8 mouse cellular contexts compared by ENCODE assay signal in genomic region chr9:109060184-109060897, GRCm38 (mm10). TPM values are rescaled to one million over a fixed set of nuclear protein-coding genes. Genes with fewer than 3 reads are reported as not detected.
DNase-seq lines count a peak whose midpoint lies in the region; ATAC-seq and TF ChIP-seq lines count a peak whose summit lies in the region.

No protein-coding gene starts in this region.

- WGBS in heart, postnatal 0 days, result 85% methylated on average over 16 of the region's 16 CpGs
- 94% methylated on average over 16 of the region's 16 CpGs for WGBS in hindbrain, embryonic 12.5 days
- 89% methylated on average over 16 of the region's 16 CpGs for WGBS in stomach, postnatal 0 days

- H3K9ac ChIP-seq in heart, postnatal 0 days (replicated peaks; ENCODE audit: low read depth, low read length), result no peak overlapping the region
- no peak overlapping the region for H3K9ac ChIP-seq in hindbrain, embryonic 12.5 days
- H3K9ac ChIP-seq in stomach, postnatal 0 days (ENCODE audit: low read length), result no peak overlapping the region; the same call in 1 of the 2 replicates

- no peak for TF ChIP-seq EP300 in heart, postnatal 0 days (IDR thresholded peaks at IDR 0.05; ENCODE audit: low read depth)
- no peak for TF ChIP-seq EP300 in stomach, postnatal 0 days (optimal IDR thresholded peaks at IDR 0.05)

- H3K27me3 ChIP-seq in heart, postnatal 0 days (ENCODE audit: control insufficient read depth, insufficient read depth, low read length), result no peaks in the 10 kb centered on the region
- no peaks in the 10 kb centered on the region for H3K27me3 ChIP-seq in hindbrain, embryonic 12.5 days
- H3K27me3 ChIP-seq in stomach, postnatal 0 days (ENCODE audit: control insufficient read depth, insufficient read depth, low read length), result no peaks in the 10 kb centered on the region

- TF ChIP-seq CTCF in heart, postnatal 0 days (IDR thresholded peaks at IDR 0.05; ENCODE audit: low read depth), result no peak
- TF ChIP-seq CTCF in stomach, postnatal 0 days (IDR thresholded peaks at IDR 0.05; ENCODE audit: low read depth), result no peak

- no peak for ATAC-seq in heart, postnatal 0 days (ENCODE audit: insufficient read depth, low read depth)
- ATAC-seq in hindbrain, embryonic 12.5 days (ENCODE audit: low FRiP score), result 0 out of 2 replicates have a peak, but pooled peaks have one; percentile 15
- ATAC-seq in stomach, postnatal 0 days (ENCODE audit: low FRiP score, low TSS enrichment), result no peak

- H3K9me3 ChIP-seq in heart, postnatal 0 days (replicated peaks; ENCODE audit: control insufficient read depth, low read length), result no peaks in the 10 kb centered on the region
- no peaks in the 10 kb centered on the region for H3K9me3 ChIP-seq in hindbrain, embryonic 12.5 days (replicated peaks)
- no peaks in the 10 kb centered on the region for H3K9me3 ChIP-seq in stomach, postnatal 0 days (ENCODE audit: control insufficient read depth, low read length)

- H3K4me3 ChIP-seq in heart, postnatal 0 days (ENCODE audit: low read depth, low read length), result no peak overlapping the region
- H3K4me3 ChIP-seq in hindbrain, embryonic 12.5 days, result no peak overlapping the region
- no peak overlapping the region for H3K4me3 ChIP-seq in stomach, postnatal 0 days (ENCODE audit: low read depth, low read length)

- H3K4me2 ChIP-seq in heart, postnatal 0 days (ENCODE audit: low read depth, low read length), result no peak overlapping the region
- H3K4me2 ChIP-seq in hindbrain, embryonic 12.5 days (replicated peaks), result no peak overlapping the region
- H3K4me2 ChIP-seq in stomach, postnatal 0 days (replicated peaks; ENCODE audit: low read depth), result no peak overlapping the region

- 0 out of 2 replicates have a peak overlapping the region, but pooled peaks have one; percentile 84 for H3K27ac ChIP-seq in heart, postnatal 0 days (ENCODE audit: low read depth)
- H3K27ac ChIP-seq in hindbrain, embryonic 12.5 days, result peak overlapping the region; percentile 46; the same call in 1 of the 2 replicates
- peak overlapping the region; percentile 93 for H3K27ac ChIP-seq in stomach, postnatal 0 days (replicated peaks)

- 0 out of 2 replicates have a peak, but pooled peaks cover 11% of the 10 kb centered on the region for H3K4me1 ChIP-seq in heart, postnatal 0 days (ENCODE audit: control insufficient read depth, insufficient read depth)
- H3K4me1 ChIP-seq in hindbrain, embryonic 12.5 days, result peaks cover 12% of the 10 kb centered on the region
- H3K4me1 ChIP-seq in stomach, postnatal 0 days (replicated peaks; ENCODE audit: control insufficient read depth, insufficient read depth), result 0 out of 2 replicates have a peak, but pooled peaks cover 4% of the 10 kb centered on the region

- DNase-seq in heart, postnatal 0 days (ENCODE audit: low spot score), result no peak
- no peak for DNase-seq in heart, postnatal 25 days (ENCODE audit: low spot score)
- DNase-seq in thymus, postnatal 14 days, result peak; percentile 17
- no peak for DNase-seq in thymus, postnatal 10 days (ENCODE audit: low spot score in 2 of 2)
- DNase-seq in stomach, postnatal 0 days (ENCODE audit: low spot score), result no peak
- no peak for DNase-seq in layer of hippocampus, adult 9-11 months
- DNase-seq in layer of hippocampus, adult 11-12 months (ENCODE audit: low spot score), result no peak

- H3K36me3 ChIP-seq in heart, postnatal 0 days (replicated peaks; ENCODE audit: control insufficient read depth, insufficient read depth, low read length), result peaks cover 61% of the 10 kb centered on the region
- H3K36me3 ChIP-seq in hindbrain, embryonic 12.5 days, result peaks cover 76% of the 10 kb centered on the region
- H3K36me3 ChIP-seq in stomach, postnatal 0 days (ENCODE audit: control insufficient read depth, insufficient read depth, low read length), result peaks cover 32% of the 10 kb centered on the region

- intact Hi-C loops in heart, postnatal 25 days (cut with DNase I), result no loop called here

RNA-seq across cellular contexts. Expression of gene Trex1, which starts 0.8 kb away (rescaled TPM):
- total RNA-seq in heart, postnatal 0 days (2014; rRNA removed; ENCODE audit: low replicate concordance), result 21.6 and 44.2 TPM in 2 replicates
- 14.5 and 14.6 TPM in 2 replicates for polyA plus RNA-seq in heart, postnatal 0 days (2015; fragmentation: Nextera tagmentation; extraction: Ambion mirVana)
- 10 to 100 TPM; 11.9 to 12.9 TPM for total RNA-seq in heart, postnatal 25 days (2021)
- 8.0 and 9.9 TPM in 2 replicates for polyA plus RNA-seq in hindbrain, embryonic 12.5 days (2016; fragmentation: Nextera tagmentation; extraction: Ambion mirVana)
- polyA plus RNA-seq in stomach, postnatal 0 days (2015; fragmentation: Nextera tagmentation; extraction: Ambion mirVana), result 13.3 and 15.8 TPM in 2 replicates

RNA-seq across cellular contexts. Expression of gene Atrip, which starts 13.6 kb away (rescaled TPM):
- 17.1 and 31.2 TPM in 2 replicates for total RNA-seq in heart, postnatal 0 days (2014; rRNA removed; ENCODE audit: low replicate concordance)
- 11.1 and 11.7 TPM in 2 replicates for polyA plus RNA-seq in heart, postnatal 0 days (2015; fragmentation: Nextera tagmentation; extraction: Ambion mirVana)
- total RNA-seq in heart, postnatal 25 days (2021), result 1 to 10 TPM; 6.7 to 7.1 TPM
- 29.3 and 31.8 TPM in 2 replicates for polyA plus RNA-seq in hindbrain, embryonic 12.5 days (2016; fragmentation: Nextera tagmentation; extraction: Ambion mirVana)
- 10.8 and 11.3 TPM in 2 replicates for polyA plus RNA-seq in stomach, postnatal 0 days (2015; fragmentation: Nextera tagmentation; extraction: Ambion mirVana)

RNA-seq across cellular contexts. Expression of gene Ccdc51, which starts 22.0 kb away (rescaled TPM):
- total RNA-seq in heart, postnatal 0 days (2014; rRNA removed; ENCODE audit: low replicate concordance), result 11.6 and 19.5 TPM in 2 replicates
- 14.3 and 14.6 TPM in 2 replicates for polyA plus RNA-seq in heart, postnatal 0 days (2015; fragmentation: Nextera tagmentation; extraction: Ambion mirVana)
- 10 to 100 TPM; 11.5 to 12.2 TPM for total RNA-seq in heart, postnatal 25 days (2021)
- polyA plus RNA-seq in hindbrain, embryonic 12.5 days (2016; fragmentation: Nextera tagmentation; extraction: Ambion mirVana), result 11.9 and 12.1 TPM in 2 replicates
- 8.9 and 9.9 TPM in 2 replicates for polyA plus RNA-seq in stomach, postnatal 0 days (2015; fragmentation: Nextera tagmentation; extraction: Ambion mirVana)

RNA-seq across cellular contexts. Expression of gene Shisa5, which starts 22.0 kb away (rescaled TPM):
- total RNA-seq in heart, postnatal 0 days (2014; rRNA removed; ENCODE audit: low replicate concordance), result 76.9 and 102 TPM in 2 replicates
- 49.0 and 51.8 TPM in 2 replicates for polyA plus RNA-seq in heart, postnatal 0 days (2015; fragmentation: Nextera tagmentation; extraction: Ambion mirVana)
- 10 to 100 TPM; 43.0 to 43.2 TPM for total RNA-seq in heart, postnatal 25 days (2021)
- polyA plus RNA-seq in hindbrain, embryonic 12.5 days (2016; fragmentation: Nextera tagmentation; extraction: Ambion mirVana), result 52.3 and 56.6 TPM in 2 replicates
- 168 and 181 TPM in 2 replicates for polyA plus RNA-seq in stomach, postnatal 0 days (2015; fragmentation: Nextera tagmentation; extraction: Ambion mirVana)

RNA-seq across cellular contexts. Expression of gene Tma7, which starts 22.0 kb away (rescaled TPM):
- total RNA-seq in heart, postnatal 0 days (2014; rRNA removed; ENCODE audit: low replicate concordance), result 70.4 and 74.5 TPM in 2 replicates
- 490 and 527 TPM in 2 replicates for polyA plus RNA-seq in heart, postnatal 0 days (2015; fragmentation: Nextera tagmentation; extraction: Ambion mirVana)
- total RNA-seq in heart, postnatal 25 days (2021), result 100 to 1,000 TPM; 243 to 255 TPM
- 746 and 747 TPM in 2 replicates for polyA plus RNA-seq in hindbrain, embryonic 12.5 days (2016; fragmentation: Nextera tagmentation; extraction: Ambion mirVana)
- 416 and 424 TPM in 2 replicates for polyA plus RNA-seq in stomach, postnatal 0 days (2015; fragmentation: Nextera tagmentation; extraction: Ambion mirVana)
